Mouse (Mus musculus) liver, embryonic 14.5 days (tissue): Measurements from ENCODE around the gene Wdr31.

Source experiments
- CTCF ChIP-seq: IDR thresholded peaks from 2 replicates; pipeline ENCODE4 v1.5.1; 2016; ENCODE audit warnings: antibody characterized with exemption, low read depth, control low read depth
- EP300 ChIP-seq: IDR thresholded peaks from 2 replicates; pipeline ENCODE4 v1.6.1; 2016; ENCODE audit warnings: antibody characterized with exemption, low read depth

DNA sequence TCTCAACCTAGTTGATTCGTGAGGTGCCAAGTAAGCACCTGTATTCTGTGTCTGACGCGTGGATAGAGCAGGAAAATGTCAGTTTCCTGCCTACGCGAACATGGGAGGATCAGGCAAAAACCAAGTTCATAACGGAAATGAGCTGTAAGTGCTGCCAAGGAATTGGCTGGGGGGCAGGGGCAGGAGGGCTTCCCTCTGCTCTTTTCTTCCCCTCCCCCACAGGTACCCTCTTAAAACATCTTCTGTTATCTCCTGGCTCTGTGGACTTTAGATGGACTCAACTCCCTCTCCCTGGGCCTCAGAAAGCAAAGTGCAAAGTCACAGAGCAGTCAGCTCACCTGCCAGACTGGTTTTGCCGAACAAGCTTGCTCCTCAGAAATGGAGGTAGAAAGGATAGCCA, 32.3 kb upstream of the Wdr31 start:
- TF ChIP-seq CTCF (no peak), EP300 (no peak)
